Mouse (Mus musculus): ENCODE data around the gene Gm19426. TPM values are rescaled to one million over a fixed set of nuclear protein-coding genes. Genes with fewer than 3 reads are reported as not detected.

The Gm19426 gene
- polyA plus RNA-seq, 1 experiment from 2014 or later = 6.1 TPM

MicroRNAs encoded within 50 kb of the gene (microRNA counts, 519-probe panel; counts per million panel counts)
- 4,795 counts per million, percentile 99 among the panel's probes with 10 or more counts for microRNA mmu-miR-130a

Other genes starting within 250 kb of the Gm19426 start
- 60.7 and 64.4 TPM in 2 replicates for gene Ctnnd1, start 92.9 kb downstream of the Gm19426 start, polyA plus RNA-seq (2015; fragmentation: Nextera tagmentation; extraction: Ambion mirVana)
- 0.05 and 0.06 TPM in 2 replicates for gene Btbd18, start 84.6 kb downstream of the Gm19426 start, polyA plus RNA-seq (2015; fragmentation: Nextera tagmentation; extraction: Ambion mirVana)
- 225 and 234 TPM in 2 replicates for gene Selenoh, start 72.9 kb downstream of the Gm19426 start, polyA plus RNA-seq (2015; fragmentation: Nextera tagmentation; extraction: Ambion mirVana)
- not detected in 2 replicates for gene Gm28635, start 65.6 kb downstream of the Gm19426 start, polyA plus RNA-seq (2015; fragmentation: Nextera tagmentation; extraction: Ambion mirVana)
- 32.5 and 34.7 TPM in 2 replicates for gene Med19, start 65.3 kb downstream of the Gm19426 start, polyA plus RNA-seq (2015; fragmentation: Nextera tagmentation; extraction: Ambion mirVana)
- 140 and 144 TPM in 2 replicates for gene Tmx2, start 64.5 kb downstream of the Gm19426 start, polyA plus RNA-seq (2015; fragmentation: Nextera tagmentation; extraction: Ambion mirVana)
- gene Zdhhc5, start 28.5 kb downstream of the Gm19426 start, polyA plus RNA-seq (2015; fragmentation: Nextera tagmentation; extraction: Ambion mirVana) = 24.6 and 26.5 TPM in 2 replicates
- 26.3 and 26.7 TPM in 2 replicates for gene Clp1, start 16.3 kb downstream of the Gm19426 start, polyA plus RNA-seq (2015; fragmentation: Nextera tagmentation; extraction: Ambion mirVana)
- 5.1 and 6.0 TPM in 2 replicates for gene Ypel4, start 9.6 kb downstream of the Gm19426 start, polyA plus RNA-seq (2015; fragmentation: Nextera tagmentation; extraction: Ambion mirVana)
- gene Serping1, start 31.8 kb upstream of the Gm19426 start, polyA plus RNA-seq (2015; fragmentation: Nextera tagmentation; extraction: Ambion mirVana) = 59.7 and 60.5 TPM in 2 replicates
- gene Ube2l6, start 55.2 kb upstream of the Gm19426 start, polyA plus RNA-seq (2015; fragmentation: Nextera tagmentation; extraction: Ambion mirVana) = 46.5 TPM in 2 replicates
- gene Smtnl1, start 79.0 kb upstream of the Gm19426 start, polyA plus RNA-seq (2015; fragmentation: Nextera tagmentation; extraction: Ambion mirVana) = 0.08 and 0.13 TPM in 2 replicates
- 56.1 and 67.2 TPM in 2 replicates for gene Timm10, start 83.3 kb upstream of the Gm19426 start, polyA plus RNA-seq (2015; fragmentation: Nextera tagmentation; extraction: Ambion mirVana)
- 15.0 and 16.3 TPM in 2 replicates for gene Slc43a1, start 95.2 kb upstream of the Gm19426 start, polyA plus RNA-seq (2015; fragmentation: Nextera tagmentation; extraction: Ambion mirVana)
- 1.2 and 1.7 TPM in 2 replicates for gene Rtn4rl2, start 143.1 kb upstream of the Gm19426 start, polyA plus RNA-seq (2015; fragmentation: Nextera tagmentation; extraction: Ambion mirVana)
- 45.4 and 48.2 TPM in 2 replicates for gene Slc43a3, start 192.9 kb upstream of the Gm19426 start, polyA plus RNA-seq (2015; fragmentation: Nextera tagmentation; extraction: Ambion mirVana)
- 0.48 and 0.75 TPM in 2 replicates for gene Prg2, start 236.8 kb upstream of the Gm19426 start, polyA plus RNA-seq (2015; fragmentation: Nextera tagmentation; extraction: Ambion mirVana)
- gene Prg3, start 244.6 kb upstream of the Gm19426 start, polyA plus RNA-seq (2015; fragmentation: Nextera tagmentation; extraction: Ambion mirVana) = not detected in 2 replicates

Measured in intestine, embryonic 15.5 days (tissue).